Mouse (Mus musculus): ENCODE measurements at regions not wholly inside any gene's neighbourhood (a gene's known extent, or its start where the extent isn't known, plus 50 kb on each side); places are given as distances from the start of the nearest gene placed in this dataset.

- TF ChIP-seq POLR2A (IDR thresholded peaks at IDR 0.05; ENCODE audit: low read depth, low read length) (no peak), CTCF (IDR thresholded peaks at IDR 0.05; ENCODE audit: extremely low read depth, insufficient read depth, insufficient read length, insufficient replicate concordance) (no peak)
Measured at GRCm38 (mm10) chr3:22009898-22010699, 66.4 kb upstream of the Tbl1xr1 start.

Measured in spleen, adult 2 months (tissue).